Mouse (Mus musculus) heart, adult 2 months (tissue): ENCODE data around the gene Scamp4.

Experiments
- CTCF ChIP-seq: fragments of 200-600 bp; IDR thresholded peaks from 2 replicates; pipeline ENCODE4 v1.8.1; 2022; ENCODE audit warnings: antibody characterized with exemption, mild to moderate bottlenecking, moderate library complexity
- EP300 ChIP-seq: fragments of 200-500 bp; IDR thresholded peaks from 2 replicates; pipeline ENCODE4 v1.6.1; 2011; ENCODE audit warnings: low read depth, low read length, control low read depth; ENCODE audit not compliant: insufficient read depth
- POLR2A ChIP-seq: fragments of 200-500 bp; IDR thresholded peaks from 2 replicates; pipeline ENCODE4 v1.6.1; 2011; ENCODE audit warnings: mild to moderate bottlenecking, low read depth, low read length, control low read depth; ENCODE audit not compliant: insufficient read depth

- TF ChIP-seq CTCF, result no peak
- no peak for TF ChIP-seq POLR2A
- TF ChIP-seq EP300, result no peak
These were observed 11.1 kb downstream of the Scamp4 start for GRCm38 (mm10) chr10:80613821-80614220.
